Mouse (Mus musculus) thymus, postnatal 25 days (tissue): ENCODE data around the gene Fbxl14.
A peak's percentile ranks its signal among the peaks of the same experiment; 100 is the strongest.

Experiments used
- DNase-seq: peaks from one replicate; pipeline ENCODE4 v3.0.0; 2022

Fbxl14 gene

GRCm38 (mm10) chr6:119472135-119472534 is 7.3 kb upstream of the Fbxl14 start:
- peak; percentile 62 for DNase-seq

DNA sequence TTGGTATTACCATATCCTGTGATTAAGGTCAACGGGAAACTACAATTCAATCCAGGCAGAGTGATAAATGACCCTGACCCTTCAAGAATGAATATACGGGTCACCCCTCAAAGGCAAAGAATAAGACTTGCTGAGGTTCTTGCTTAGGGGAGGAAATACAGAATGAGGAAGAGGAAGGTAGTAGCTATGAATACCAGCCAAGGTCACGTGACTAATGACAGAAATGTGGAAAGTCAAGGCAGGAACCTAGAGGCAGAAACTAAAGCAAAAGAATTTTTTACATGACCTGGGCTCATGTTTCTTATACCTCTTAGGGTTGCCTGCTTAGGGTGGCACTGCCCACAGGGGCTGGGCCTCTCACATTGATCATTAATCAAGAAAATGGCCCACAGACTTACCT is 6.8 kb upstream of the Fbxl14 start:
- no peak for DNase-seq

DNA sequence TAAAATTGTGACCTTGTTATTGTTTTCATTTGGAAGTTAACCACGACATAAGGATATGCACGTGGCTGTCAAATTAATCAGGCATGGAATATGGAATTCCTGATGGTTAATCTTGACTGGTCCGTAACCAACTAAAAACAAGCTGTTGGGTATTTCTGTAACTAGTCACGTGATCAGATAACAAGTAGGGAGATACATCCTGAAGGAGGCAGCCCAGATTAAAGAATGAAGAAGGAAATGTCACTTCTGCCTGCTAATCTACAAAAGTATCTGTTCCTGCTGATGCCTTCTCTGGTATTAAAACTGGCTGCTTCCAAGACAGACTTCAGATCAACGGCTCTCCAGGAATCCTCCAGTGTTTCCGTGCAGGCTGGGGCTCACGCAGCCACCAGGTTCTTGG is 6.0 kb upstream of the Fbxl14 start:
- DNase-seq, result no peak

DNA sequence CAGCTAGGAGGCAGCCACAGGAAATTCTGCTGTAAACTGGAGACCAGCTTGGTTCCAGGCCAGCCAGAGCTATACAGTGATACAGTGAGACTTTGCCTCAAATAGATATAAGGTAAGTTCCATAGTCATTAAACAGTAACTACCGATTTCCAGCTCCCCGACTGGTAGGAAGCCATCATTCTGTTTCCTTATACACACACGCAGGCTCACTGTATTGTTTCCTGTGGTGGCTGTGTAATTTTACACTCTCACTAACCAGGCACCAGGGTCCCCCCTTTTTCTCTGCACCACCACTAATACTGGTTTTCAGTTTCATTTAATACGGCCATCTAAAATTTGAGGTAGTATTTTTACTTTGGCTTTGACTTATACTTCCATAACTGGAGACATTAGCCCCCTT is 5.5 kb upstream of the Fbxl14 start:
- DNase-seq, result no peak

DNA sequence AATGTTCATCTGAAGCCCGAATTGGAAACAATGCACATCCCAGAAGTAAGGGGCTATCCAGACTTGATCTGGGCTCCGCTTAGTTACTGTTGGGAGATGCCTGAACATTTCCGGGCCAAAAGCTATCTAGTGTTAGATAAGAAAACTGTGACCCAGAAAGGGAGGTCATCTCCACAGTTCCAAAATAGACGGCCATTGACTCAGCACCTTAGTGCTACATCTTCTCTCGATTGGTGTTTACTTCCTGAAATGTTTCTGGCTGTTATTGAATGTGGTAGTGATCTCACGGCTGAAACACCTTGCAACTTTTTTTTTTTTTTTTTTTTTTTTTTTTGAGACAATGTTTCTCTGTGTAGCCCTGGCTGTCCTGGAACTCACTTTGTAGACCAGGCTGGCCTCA is 3.5 kb upstream of the Fbxl14 start:
- DNase-seq, result no peak

GRCm38 (mm10) chr6:119477686-119478310 is 1.7 kb upstream of the Fbxl14 start:
- DNase-seq, result no peak

DNA sequence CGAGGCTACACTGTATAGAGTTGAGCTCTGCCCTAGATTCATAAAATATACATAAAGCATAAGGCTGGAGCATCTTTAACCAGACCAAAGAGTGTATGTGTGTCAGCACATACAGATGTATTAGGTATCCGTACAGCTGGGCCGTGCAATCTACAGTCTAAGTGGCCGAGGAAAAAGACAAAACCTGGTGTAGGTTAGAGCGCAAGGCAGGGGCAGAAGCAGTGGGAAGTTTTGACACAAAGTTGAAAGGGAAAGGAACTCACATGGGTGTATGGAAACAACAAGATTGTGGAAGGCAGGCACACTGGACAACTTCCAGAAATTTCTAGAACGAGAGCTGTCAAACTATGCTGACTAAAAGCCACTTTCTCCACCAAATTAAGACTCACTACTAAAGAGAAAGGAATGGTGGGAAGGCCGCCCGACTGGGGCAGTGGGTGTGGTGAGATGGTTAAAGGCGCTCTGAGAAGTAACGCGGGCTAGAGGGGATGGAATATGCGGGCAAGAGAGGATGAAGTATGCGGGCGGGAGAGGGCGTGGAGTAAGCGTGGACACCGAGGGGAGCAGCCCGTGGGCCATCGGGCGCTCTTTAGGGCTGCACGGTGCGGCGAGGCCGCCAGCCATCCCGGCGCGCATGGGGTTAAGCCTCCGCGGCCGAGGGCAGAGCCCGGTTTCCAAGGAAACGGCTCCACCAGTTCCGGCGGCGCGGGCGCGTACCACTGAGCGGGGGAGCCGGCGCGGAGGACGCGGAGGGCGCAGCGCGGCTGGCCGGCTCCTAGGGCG is 717 bp upstream of the Fbxl14 start:
- peak; percentile 88 for DNase-seq

- peak; percentile 77 for DNase-seq
Measured at GRCm38 (mm10) chr6:119479876-119480705, 623 bp downstream of the Fbxl14 start.

DNA sequence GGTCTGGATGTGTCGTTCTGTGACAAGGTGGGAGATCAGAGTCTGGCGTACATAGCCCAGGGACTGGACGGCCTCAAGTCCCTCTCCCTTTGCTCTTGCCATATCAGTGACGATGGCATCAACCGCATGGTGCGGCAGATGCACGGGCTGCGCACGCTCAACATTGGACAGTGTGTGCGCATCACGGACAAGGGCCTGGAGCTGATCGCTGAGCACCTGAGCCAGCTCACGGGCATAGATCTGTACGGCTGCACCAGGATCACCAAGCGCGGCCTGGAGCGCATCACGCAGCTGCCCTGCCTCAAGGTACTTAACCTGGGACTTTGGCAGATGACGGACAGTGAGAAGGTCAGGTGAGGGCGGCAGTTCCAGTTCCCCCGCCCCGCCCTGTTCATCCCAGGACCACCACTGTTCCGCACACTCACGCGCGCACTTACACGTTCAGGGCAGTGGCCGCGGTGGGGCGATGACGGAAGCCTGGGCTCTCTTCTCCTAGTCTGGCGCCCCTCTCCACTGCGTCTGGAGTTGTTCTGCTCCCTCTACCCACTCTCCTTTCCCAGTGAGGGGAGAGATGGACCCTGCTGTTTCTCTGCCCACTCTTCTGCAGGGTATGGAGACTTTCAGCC is 1.4 kb downstream of the Fbxl14 start:
- DNase-seq, result peak; percentile 58

DNA sequence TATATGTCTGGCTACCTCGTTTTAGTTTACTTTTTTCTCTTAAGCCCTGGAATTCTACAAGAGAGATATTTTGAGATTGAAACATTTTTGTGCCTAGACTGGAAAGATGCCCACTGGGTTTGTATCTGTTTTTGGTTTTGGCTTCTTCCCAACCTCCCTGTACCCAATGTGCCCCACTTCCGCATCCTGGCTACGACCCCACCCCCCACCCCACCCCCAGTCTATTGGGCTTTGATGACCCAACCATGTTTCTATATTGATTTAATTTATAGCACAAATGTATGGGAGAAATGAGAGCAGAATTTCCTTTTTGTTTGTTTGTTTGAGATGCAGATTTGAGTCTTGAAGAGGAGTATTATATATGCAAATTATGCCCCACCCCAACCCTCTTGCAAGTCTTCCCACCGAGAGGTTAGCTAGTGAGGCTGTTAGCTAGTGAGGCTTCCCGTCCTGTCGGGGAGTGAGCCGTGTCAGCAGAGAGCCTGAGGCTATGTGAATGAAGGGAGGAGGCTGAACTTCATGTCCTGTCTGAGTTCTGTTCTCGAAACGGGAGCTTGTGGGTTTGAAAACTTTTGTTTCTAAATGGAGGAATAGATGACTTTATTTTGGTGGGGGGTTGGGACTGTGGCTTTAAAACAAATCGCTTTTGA is 2.4 kb downstream of the Fbxl14 start:
- DNase-seq, result peak; percentile 61

GRCm38 (mm10) chr6:119482958-119483600 is 3.6 kb downstream of the Fbxl14 start:
- no peak for DNase-seq

- DNase-seq, result no peak
Measured at GRCm38 (mm10) chr6:119485486-119485885, 6.0 kb downstream of the Fbxl14 start.

DNA sequence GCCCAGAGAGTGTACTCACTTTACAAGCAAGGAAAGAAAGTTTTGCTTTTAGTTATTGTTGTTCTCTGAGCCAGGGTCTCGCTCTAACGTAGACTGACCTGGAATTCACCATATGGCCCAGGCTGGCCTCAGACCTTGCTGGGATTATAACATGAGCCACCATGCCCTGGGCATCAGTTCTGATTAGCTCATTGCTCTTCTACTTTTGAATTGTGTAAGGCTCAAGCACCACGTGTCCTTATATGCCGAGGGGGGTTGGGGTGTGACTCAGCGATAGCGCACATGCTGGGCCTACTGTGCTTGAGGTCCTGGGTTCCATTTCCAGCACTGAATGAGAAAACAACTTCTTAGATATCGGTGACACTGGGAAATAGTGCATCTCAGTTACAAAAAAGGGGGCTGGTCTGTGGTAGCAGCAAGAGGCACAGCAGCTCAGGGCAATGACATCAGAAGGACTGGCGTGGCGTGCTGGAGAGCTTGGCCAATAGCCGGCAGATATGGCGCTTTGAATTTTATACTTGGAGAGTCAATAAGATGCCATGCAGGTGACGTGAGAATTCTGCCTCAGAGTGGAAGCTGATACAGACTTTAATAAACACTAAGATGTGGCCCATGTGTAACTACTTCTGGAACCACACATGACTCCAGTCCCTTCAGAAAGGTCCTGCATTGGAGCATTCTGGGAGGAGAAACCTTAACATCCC is 7.1 kb downstream of the Fbxl14 start:
- DNase-seq, result no peak

DNA sequence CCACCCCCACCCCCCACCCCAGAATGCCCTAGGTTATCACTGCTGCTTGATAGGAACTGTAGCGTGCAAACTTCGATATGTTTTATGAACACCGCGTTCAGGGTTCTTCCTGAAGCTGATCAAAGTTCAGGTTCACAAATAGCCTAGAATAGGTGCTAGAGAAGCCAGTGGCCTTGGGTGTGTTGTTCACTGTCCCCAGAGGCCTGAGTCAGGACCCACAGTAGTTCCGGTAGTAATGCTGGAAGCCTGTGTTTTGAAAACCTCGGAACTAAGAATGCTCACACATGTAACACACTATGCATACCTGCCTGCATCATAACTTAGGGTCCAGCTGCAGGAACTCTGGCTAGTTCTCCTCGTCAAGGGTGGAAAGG is 7.6 kb downstream of the Fbxl14 start:
- no peak for DNase-seq

- DNase-seq, result no peak
Measured at GRCm38 (mm10) chr6:119487619-119488018, 8.2 kb downstream of the Fbxl14 start.

- peak; percentile 69 for DNase-seq
Measured at GRCm38 (mm10) chr6:119489765-119490164, 10.3 kb downstream of the Fbxl14 start.

DNA sequence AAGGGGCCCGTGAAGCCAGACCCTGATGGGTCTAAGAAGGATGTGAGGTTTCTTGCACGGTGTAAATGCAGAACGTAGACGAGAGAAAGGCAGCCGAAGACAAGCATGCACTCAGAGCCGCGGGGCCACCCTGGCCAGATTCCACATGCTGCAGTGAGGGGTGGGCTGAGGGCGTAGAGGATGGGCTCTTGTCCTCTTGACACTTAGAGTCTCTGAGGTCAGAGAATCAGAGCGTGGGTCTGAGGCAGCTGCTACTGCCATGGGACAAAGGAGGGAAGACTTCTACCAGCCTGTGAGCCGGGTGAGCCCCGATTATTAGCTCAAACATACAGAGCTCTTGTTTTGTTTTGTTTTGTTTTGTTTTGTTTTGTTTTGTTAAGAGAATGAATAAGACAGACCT is 11.1 kb downstream of the Fbxl14 start:
- DNase-seq, result no peak

GRCm38 (mm10) chr6:119491006-119491405 is 11.5 kb downstream of the Fbxl14 start:
- no peak for DNase-seq

DNA sequence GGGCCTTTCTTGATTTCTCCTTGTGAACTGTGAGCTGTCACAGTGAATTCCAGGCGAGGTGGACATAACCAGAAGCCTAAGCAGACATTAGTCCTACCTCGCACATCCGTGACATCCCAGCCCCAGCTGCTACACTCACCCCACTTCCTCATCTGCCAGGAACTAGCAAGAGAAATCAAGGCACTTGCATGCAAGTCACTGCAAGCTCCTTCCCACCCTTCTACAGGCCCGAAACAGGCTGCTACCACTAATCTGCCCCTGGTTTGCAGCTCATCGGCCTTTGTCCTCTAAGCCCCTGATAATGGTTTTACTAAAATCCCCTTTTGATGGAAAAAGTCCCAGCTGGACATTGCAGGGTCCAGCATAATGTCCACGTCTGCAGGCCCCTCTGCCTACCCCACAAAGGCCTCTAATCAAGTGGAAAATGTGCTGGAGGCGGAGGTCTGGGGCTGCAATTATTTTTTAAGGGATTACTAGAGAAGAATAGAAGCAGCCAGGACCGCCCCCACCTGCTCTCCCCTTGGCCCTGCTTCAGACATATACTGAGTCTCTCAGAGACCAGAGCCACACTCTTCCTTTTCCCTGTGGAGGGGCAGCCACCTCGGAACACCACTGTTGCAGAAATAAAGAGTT is 12.6 kb downstream of the Fbxl14 start:
- no peak for DNase-seq

DNA sequence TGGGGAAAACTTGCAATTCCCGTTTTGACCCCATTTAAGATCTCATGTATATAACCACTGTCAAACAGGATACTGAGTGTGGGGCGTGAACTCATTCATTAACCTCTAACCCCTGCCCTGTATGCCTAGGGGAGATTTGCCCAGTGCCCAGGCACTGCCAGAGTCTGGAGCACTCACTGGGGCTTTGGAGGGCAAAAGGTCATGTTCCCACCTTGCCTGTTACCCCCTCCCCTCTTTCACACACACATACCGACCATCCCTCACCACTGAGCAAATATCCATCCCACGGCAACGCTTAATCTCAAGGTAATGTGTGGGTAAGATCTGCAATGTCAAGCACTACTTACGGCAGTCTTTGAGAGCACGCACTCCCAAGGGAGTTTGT is 13.2 kb downstream of the Fbxl14 start:
- DNase-seq, result no peak

- DNase-seq, result peak; percentile 71
Measured at GRCm38 (mm10) chr6:119499271-119499670, 19.8 kb downstream of the Fbxl14 start.
